Mouse (Mus musculus): Measurements from ENCODE around the gene Ptprd.

Gene Ptprd

DNA sequence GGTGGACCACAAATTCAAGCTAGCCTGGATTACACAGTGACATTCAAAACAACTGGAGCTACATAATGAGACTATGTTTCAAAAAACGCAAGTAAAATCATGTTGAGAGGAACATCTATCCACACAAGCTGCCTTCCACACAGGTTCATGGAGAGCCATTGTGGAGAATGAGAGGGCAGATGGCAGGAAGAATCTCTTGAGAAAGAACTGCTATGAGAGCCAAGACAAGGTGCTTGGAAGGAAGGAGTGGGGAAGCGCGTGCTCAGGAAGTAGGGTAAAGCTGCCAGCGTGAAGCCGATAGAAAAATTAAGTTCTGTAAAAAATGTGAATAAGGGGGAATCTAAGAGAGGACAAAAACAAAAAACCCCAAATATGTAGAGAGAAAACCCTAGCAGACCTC, 1808.5 kb downstream of the Ptprd start:
- no peak for DNase-seq (ENCODE audit: low read depth, low spot score)

DNA sequence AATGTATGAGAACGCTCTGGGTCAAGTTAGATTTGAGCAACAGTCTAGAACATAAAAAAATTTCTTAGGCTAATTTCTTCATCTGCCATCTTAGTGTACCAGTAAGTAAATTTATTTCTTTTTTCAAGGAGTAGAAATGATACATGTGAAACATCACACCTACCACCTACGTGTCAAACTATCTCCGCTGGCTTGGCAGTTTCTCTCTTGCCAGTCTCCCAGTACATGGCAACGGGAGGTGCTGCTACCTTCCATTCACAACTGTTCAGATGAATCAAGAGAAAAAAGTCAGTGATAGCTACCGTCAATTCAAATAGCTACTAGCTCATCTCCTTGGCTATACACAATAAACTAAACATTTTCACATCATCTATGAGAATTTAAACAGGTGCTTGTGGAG, 1823.9 kb downstream of the Ptprd start:
- no peak for DNase-seq (ENCODE audit: low read depth, low spot score)

DNA sequence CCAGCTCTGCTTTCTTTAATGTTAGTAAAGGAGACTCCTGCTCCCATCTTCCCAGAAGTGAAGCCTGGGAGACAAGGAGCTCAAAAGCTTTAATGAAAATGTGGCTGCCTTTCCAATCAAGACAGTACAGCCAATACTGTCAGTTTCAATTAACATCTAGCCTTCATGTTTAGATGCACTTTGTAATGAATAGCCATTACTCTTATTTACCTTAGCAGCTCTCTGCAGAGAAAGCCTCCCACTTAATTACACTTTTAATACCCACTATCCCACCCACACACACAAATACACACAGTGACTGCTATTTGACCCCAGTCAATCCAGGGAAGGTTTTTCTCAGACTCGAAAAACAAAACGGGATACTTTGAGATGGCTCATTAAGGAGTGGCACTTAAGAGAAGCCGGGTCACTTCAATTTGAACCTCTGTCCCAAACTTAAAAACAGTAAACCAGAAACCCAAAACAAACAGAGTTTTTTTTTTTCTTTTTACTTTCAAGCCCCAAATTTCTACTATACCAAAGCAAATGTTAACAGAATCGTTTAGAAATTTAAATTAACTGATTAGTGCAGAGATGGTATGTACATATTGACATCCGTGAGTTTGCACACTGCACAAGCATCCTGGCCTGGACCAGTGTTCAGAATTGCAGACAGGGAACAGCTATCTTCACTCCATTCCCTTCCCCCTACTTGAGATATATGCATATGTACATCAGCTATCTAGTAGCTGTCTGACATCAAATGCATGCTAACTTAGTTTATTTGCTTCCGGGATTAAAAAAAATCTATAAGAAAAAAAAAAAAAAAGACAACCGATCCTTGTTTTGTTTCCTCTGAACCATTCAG, 1824.6 kb downstream of the Ptprd start:
- DNase-seq (ENCODE audit: low read depth, low spot score) = no peak

DNA sequence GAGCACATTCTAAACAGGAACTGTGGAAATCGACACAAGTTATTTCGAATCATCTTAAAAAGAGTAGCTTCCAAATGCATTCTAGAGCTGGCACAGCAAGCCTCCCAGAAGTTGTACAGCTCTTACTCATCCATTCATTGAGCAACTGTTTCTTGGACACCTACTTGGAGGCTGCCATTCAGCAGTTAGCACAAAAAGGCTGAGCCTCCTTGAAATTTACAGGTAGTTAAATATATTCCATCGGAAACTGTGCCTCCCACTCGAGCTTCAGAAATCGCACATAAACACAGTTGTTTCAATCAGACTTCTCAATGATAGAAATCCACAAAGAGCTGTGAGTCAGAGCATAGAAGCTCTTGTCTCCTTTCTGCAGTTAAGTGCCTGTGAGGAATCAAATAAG, 1825.9 kb downstream of the Ptprd start:
- DNase-seq (ENCODE audit: low read depth, low spot score) = no peak

DNA sequence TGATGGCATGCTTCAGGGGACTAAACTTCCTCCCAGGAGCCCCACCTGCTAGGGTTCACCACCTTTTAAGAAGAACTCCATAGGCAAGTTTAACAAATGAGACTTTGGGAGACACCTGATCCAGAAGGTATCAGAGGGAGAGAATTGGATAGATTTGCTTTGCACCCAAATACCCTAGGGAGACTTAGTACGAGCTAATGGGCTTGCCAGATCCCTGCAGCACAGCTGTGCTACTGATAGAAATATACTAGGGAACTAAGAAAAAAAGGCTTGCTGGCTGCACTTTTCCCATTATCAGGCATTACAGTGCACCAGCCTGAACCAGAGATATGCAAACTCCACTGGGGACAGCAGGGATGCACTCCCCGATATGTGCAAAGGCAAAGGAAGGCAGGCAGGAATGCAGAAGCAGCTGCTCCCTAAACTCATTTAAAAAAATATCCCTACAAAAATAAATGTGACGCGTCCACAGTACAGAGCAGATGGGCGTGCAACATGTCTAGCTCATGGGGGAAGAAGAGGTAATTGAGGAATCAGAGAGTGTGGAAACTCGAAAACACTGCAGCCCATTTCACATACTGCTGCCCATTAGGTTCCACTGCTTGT, 1831.3 kb downstream of the Ptprd start:
- DNase-seq (ENCODE audit: low read depth, low spot score) = no peak

DNA sequence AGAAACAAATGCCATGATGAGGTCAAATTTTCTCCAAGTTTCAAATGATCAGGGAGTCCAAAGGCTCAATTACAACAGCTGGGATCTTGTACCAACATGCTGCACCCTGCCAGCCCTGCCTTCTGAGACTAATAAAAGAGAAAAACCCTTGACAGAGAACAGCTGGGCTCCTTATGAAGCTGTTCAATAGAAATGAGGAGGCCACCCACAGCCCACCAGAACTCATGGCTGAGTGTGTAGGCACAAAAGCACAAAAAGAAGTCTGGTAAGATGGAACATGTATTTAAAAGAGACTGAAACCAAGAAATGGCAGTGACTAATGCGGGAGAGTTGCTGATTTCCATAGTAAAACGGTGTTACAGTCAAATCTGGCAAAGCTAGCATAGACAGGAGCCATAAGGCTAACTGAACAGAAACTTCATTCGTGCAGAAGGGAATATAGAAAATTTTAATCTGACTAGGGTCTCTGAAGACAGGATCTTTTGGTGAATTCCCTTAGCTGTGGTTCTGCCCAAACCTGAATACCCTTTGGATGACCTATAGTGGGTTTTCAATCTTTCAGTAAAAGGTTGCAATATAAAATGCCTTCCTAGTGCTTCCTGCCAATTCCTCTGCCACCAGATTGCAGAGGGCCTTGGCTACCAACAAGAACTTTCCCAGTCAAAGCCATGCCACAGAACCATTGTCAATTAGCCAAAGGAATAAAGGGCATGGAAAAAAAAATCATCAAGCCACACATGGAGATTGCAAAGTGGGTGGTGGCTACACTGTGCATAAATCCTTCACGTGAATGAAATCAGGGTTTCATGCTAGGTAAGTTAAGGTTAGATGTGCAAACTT, 1841.5 kb downstream of the Ptprd start:
- DNase-seq (ENCODE audit: low read depth, low spot score) = no peak

DNA sequence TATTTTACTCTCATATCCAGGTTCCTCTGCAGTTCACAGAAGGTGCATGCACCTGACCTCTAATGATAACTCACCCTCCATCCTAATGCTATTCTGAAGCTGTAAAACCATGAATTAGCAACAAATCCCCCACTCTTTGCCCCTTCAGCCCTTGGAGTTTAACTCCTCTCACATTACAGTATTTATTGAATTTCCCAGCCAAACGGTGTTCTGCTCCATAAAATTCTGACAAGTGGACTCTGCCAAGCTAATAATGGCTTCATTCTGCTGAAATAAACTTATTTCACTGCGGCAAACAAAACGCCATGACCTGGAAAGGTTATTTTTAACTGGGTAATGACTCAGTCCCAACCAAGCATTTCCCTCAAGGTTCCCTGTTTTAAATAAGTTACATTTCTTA, 1842.7 kb downstream of the Ptprd start:
- no peak for DNase-seq (ENCODE audit: low read depth, low spot score)

DNA sequence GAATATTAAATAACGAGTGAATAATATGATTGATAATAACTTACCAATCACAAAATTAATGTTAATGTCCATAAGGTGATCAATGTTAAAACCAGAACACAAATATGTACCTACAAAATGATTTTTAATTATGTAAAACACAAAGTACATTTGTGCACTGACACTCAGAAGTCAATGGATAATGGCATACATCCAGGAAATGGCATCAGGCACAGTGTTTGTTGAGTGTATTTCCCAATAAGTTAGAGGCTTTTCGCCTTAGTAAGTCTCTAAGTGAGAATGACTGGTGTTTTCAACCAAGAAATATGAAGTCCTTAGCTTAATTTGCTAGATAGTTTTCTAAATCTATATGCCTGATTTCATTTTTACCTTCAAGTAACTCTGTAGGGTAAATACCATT, 1843.5 kb downstream of the Ptprd start:
- DNase-seq (ENCODE audit: low read depth, low spot score) = no peak

DNA sequence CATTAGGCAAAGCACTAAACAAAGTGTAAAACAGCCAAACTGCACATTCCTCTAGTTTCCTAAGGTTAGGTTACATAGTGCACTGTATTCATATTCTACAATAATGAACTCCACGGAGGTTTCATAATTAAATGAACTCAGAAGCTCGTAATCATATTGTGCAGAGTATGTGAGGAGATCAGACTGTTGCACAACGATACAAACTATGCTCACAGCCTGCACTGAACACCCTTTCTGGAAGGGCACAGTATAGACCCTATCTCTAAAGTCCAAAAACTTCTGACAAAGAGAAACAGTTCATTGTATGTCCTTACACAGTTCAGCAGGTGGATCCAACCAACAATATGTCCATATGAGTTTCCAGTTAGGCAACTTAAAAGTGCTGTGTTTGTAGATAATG, 1844.5 kb downstream of the Ptprd start:
- no peak for DNase-seq (ENCODE audit: low read depth, low spot score)

DNA sequence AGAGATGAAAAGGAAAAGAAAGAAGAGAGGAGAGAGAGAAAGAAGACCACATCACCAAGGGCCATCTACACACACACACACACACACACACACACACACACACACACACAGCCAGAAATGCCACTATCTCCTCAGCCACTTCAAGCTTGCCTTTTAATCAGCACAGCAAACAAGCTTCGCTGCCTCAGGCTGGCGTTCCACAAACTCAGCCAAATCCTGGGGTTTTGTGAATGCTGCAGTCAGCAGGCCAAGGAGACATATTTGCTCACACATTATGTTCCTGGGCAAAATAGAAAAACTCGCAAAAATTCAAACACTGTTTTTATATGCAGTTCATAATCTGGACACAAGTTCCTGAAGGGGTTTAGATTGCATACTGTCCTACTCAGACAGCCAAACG, 1845.9 kb downstream of the Ptprd start:
- no peak for DNase-seq (ENCODE audit: low read depth, low spot score)

DNA sequence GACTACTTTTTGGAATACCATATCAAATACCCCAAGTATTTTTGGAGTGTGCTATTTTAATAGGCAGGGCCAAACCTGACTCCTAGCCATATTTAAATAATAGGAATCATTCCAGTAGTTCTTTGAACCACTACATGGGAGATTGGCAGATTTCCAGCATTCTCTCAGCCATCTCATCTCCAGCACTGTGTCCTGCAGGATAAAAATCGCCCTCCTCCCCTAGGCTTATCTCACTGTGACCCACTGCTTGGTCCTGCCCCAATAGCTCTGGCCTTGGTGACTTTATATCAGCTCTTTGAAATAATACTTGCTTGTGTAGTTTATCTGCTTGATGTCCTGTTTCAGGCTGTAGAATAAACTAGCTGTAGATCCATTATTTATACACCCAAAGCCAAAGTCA, 1850.2 kb downstream of the Ptprd start:
- DNase-seq (ENCODE audit: low read depth, low spot score) = no peak

DNA sequence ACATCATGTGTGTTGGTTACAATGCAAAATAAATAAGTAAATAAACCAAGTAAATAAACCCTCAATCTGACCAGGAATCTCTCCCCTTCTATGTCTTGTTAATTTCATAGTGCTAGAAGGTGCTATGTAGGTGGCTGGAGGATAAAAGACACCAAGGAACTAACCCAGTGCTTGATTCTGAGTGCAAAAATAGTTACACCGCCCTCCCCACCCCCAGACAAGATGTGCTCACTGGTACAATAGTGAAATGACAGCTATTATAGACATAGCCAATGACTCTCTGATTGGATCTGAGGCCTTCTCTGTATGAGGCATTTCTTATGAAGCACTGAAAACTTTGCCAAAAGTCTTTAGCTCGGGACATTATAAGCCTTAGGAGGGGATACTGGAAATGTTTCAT, 1857.6 kb downstream of the Ptprd start:
- no peak for DNase-seq (ENCODE audit: low read depth, low spot score)

DNA sequence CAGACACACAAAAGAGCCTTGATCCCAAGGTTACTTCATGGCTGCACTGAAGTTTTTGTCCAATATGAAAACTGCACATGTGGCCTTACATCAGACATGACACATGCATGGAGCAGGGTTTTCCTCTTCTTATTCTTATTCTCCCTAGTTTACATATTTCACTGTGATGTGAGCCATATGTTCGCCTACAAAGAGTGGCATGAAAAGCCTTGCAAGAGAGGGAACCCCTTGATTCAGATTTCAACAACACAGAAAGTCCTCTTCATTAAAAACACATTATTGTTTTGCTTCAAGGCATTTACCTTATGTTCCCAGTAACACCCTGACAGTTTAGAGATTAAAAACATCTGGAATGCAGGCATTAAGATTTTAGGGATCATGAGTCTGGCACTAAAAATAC, 1859.3 kb downstream of the Ptprd start:
- DNase-seq (ENCODE audit: low read depth, low spot score) = no peak

DNA sequence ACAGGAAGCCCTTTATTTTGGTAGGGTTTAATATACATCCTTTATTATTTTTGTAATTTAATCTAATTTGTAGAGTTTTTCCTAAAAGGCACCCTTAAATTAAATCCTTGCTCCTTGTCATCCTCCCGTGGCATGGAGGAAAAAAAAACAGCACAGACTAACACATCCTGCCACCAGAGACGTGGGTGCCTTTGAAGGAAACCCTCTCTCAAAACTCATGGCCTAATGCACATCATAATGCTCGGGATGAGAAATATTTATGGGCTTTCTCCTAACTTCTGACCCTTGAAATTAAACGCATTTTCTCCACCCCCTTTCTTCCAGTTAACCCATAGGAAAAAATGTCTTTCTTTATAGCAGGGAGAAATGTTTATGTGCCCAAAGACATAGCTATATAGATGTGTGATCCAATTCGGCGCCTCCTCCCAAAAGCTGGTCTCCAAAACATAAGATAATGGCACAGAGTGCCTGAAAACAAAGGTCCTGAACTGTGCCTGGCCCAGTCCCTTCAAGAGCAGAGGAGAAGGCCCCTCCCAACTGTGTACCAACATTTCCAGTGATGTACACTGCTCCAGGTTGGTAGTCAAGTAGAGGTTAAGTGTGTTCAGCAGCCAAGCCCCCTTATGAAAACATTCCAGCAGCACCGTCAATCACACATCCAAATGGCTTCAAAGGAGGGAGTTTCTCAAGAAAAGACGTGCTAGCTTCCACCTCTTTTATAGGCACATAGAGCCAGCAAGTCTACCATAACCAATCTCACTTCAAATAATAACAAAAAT, 1860.4 kb downstream of the Ptprd start:
- no peak for DNase-seq (ENCODE audit: low read depth, low spot score)

DNA sequence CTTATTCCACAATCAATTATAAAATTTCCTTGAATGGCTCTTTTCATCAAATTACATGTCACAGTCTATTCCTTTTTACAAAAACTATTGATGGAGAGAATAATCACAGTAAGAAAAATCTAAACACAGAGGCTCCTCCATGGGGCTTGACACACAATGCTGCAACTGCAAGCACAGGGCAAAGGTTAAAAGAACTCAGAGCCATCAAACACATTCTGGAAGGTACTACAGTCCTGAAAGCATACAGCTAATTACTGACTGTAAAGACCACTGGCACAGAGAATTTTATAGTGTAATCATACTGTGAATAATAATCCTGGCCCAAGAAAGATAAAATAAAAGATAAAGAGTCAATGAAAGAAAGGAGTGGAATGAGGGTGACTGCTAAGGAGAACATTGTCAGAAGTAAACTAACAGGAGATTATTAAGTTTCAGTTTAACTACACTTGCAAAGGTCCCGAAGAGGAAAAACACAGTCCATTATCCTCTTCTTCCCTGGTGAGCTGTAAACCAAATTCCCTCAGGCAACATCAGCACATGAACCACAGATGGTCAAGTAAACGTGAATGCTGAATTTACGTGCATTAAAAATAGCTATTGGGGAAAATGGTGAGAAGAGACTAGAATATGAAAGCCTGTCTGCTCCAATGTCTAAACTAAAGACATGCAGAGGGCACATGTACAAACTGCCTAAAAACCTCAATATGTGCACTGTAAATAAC, 1861.4 kb downstream of the Ptprd start:
- no peak for DNase-seq (ENCODE audit: low read depth, low spot score)

DNA sequence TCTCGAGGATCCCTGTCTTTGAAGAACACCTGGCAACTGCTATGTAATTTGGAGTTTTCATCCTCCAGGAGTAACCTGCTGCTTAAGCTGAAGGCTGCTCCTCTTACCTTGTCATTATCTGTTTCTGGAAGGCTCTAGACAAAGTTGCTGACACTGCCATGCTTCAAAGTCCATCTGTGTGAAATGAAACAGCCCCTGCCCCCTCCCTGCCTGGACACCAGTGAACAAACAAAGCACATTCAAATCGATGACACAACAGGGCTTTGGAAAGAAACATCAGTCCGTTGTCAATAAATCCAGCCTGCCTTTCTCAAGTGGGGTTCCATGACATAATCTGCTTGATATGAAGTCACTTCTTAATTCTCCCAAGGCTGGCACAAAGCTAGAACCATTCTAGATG, 1867.7 kb downstream of the Ptprd start:
- DNase-seq (ENCODE audit: low read depth, low spot score) = no peak

DNA sequence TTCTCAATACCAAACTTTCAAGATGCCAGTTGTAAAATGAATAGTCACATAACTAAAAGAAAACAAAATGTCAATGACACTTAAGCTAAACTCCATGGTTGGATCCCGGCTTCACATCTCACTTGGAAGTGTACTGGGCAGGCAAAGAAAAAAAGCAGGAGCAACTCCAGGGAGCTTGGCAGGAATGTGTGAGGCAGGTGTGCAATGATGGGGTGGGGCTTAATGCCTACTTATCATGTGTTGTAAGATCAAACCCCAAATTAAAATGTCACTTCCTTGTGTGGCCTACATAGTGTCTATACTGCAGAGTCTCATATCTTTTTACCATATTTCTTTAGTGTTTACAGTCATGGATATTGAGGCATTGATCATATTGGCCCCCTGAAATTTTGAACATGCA, 1873.8 kb downstream of the Ptprd start:
- DNase-seq (ENCODE audit: low read depth, low spot score) = no peak

DNA sequence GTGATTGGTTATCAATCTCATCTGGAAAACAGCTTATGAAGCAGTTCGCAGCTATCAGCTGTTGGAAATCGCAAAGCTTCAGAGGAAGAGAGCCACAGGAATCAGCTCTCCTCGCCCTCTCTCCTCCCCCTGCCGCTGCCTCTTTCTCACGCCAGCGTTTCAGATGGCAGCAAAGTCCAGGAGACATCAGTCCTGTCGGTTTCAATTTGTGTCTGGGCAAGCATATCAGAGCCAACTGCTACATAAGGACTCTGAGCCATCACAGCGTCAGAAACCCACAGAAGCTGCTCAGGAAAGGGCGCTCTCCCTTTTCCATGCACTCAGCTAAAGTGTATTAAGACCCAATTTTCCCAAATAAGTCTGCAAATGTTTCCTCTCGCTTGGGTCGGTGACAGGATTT, 1884.4 kb downstream of the Ptprd start:
- peak; percentile 2 for DNase-seq (ENCODE audit: low read depth, low spot score)

DNA sequence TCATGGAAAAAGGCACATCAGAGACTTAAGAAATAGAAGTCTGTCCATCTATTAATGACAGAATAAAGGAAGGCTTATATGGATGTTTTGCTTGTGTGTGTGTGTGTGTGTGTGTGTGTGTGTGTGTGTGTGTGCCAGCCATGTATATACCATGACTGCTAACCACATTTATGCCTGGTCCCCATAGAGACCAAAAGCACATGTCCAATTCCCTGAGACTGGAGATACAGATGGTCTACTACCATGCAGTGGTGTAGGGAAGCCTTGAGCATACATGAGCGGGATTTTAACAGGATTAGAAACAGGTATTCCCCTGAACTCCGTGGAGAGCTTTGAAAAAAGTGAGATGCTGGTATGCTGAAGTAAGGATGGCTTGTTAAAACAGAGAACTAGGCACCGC, 1886.1 kb downstream of the Ptprd start:
- DNase-seq (ENCODE audit: low read depth, low spot score) = no peak

DNA sequence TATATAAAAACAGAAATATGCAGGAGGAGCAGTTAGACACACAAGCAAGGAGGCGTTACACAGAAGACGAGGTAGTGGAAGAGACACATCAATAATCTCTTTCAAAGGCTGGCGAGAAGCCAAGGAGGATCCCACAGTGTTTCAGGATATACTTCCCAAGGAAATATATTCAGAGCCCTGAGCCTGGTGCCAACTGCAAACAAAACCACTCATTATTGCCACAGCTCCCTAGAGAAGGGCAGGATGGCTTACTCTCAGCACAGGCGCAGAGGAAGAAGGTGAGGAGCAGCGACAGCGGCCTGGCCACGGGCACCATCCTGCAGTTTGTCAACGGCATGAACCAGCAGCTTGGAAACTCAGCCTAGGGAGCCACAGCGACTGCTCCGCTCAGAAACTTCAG, 1886.8 kb downstream of the Ptprd start:
- no peak for DNase-seq (ENCODE audit: low read depth, low spot score)

DNA sequence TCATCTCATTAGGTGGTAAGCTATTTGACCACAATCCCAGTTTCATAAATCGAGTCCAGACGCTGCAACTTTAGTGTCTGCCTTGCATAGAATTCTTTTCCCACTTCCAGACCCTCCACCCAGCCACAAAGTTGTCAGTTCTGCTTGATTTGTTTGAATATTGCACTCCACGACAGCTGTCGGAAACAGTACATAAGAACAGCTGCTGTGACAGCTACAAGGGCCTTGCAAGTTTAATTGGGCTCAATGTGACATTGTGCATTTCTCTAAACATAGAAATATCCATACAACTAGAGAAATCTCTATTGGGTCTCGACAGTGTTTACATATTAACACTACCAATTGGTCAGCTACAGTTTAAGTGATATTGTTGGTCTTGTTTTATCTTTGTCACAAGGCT, 1887.3 kb downstream of the Ptprd start:
- no peak for DNase-seq (ENCODE audit: low read depth, low spot score)
